Mouse (Mus musculus): ENCODE results near the gene Phospho1. TPM values are rescaled to one million over a fixed set of nuclear protein-coding genes. Genes with fewer than 3 reads are reported as not detected.

Gene Phospho1
- total and polyA plus RNA-seq, 2 experiments = 1.6 to 31.8 TPM

DNA sequence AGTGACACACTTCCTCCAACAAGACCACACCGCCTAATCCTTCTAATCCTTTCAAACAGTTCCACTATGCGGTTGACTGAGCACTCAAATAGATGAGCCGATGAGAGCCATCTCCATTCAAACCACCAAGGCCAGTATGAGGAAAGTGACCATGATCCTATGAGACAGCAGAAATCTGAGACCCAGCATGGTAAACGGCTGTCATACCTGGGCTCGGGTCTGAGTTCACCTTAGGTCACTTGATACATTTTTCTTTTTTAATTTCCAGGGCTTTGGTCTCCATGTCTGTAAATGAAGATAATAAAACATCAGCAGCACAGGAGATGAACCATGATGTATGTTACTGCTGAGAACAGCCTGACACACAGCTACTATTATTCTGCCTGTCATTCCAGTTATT lies 16.4 kb upstream of the Phospho1 start:
- Histone ChIP-seq H3K27ac (replicated peaks; ENCODE audit: insufficient read depth, low read depth, low read length) (no peak overlapping the region), H3K4me3 (ENCODE audit: insufficient read depth, low read depth, low read length) (no peak overlapping the region), H3K79me2 (ENCODE audit: control insufficient read depth, insufficient read depth, low read length) (no peaks in the 10 kb centered on the region), H3K9ac (ENCODE audit: low read depth, low read length) (no peak overlapping the region), H3K4me1 (ENCODE audit: control insufficient read depth, insufficient read depth, low read length) (no peaks in the 10 kb centered on the region), H3K36me3 (ENCODE audit: control insufficient read depth, insufficient read depth, low read length) (no peaks in the 10 kb centered on the region), H3K27me3 (ENCODE audit: control insufficient read depth, insufficient read depth, low read length) (no peaks in the 10 kb centered on the region)
- DNase-seq (ENCODE audit: extremely low read depth, low read depth, low spot score) = no peak
- TF ChIP-seq POLR2A (IDR thresholded peaks at IDR 0.05; ENCODE audit: extremely low read depth, insufficient read depth, low read length) (no peak), CTCF (IDR thresholded peaks at IDR 0.05; ENCODE audit: low read depth, low read length) (no peak)
- 97% methylated on average over 5 of the region's 5 CpGs for WGBS

GRCm38 (mm10) chr11:95808448-95809011 lies 15.8 kb upstream of the Phospho1 start:
- DNase-seq (ENCODE audit: extremely low read depth, low read depth, low spot score) = no peak
- no peak overlapping the region for H3K9ac ChIP-seq (ENCODE audit: low read depth, low read length)
- TF ChIP-seq POLR2A (IDR thresholded peaks at IDR 0.05; ENCODE audit: extremely low read depth, insufficient read depth, low read length) = no peak
- TF ChIP-seq CTCF (IDR thresholded peaks at IDR 0.05; ENCODE audit: low read depth, low read length) = no peak
- no peaks in the 10 kb centered on the region for H3K36me3 ChIP-seq (ENCODE audit: control insufficient read depth, insufficient read depth, low read length)
- WGBS = 89% methylated on average over 5 of the region's 5 CpGs
- no peaks in the 10 kb centered on the region for H3K4me1 ChIP-seq (ENCODE audit: control insufficient read depth, insufficient read depth, low read length)
- no peaks in the 10 kb centered on the region for H3K27me3 ChIP-seq (ENCODE audit: control insufficient read depth, insufficient read depth, low read length)
- no peaks in the 10 kb centered on the region for H3K79me2 ChIP-seq (ENCODE audit: control insufficient read depth, insufficient read depth, low read length)
- no peak overlapping the region for H3K4me3 ChIP-seq (ENCODE audit: insufficient read depth, low read depth, low read length)
- no peak overlapping the region for H3K27ac ChIP-seq (replicated peaks; ENCODE audit: insufficient read depth, low read depth, low read length)

GRCm38 (mm10) chr11:95809603-95810002 lies 14.7 kb upstream of the Phospho1 start:
- no peak overlapping the region for H3K9ac ChIP-seq (ENCODE audit: low read depth, low read length)
- no peaks in the 10 kb centered on the region for H3K27me3 ChIP-seq (ENCODE audit: control insufficient read depth, insufficient read depth, low read length)
- 74% methylated on average over 5 of the region's 5 CpGs for WGBS
- no peaks in the 10 kb centered on the region for H3K36me3 ChIP-seq (ENCODE audit: control insufficient read depth, insufficient read depth, low read length)
- H3K27ac ChIP-seq (replicated peaks; ENCODE audit: insufficient read depth, low read depth, low read length) = no peak overlapping the region
- TF ChIP-seq POLR2A (IDR thresholded peaks at IDR 0.05; ENCODE audit: extremely low read depth, insufficient read depth, low read length) (no peak), CTCF (IDR thresholded peaks at IDR 0.05; ENCODE audit: low read depth, low read length) (no peak)
- no peak for DNase-seq (ENCODE audit: extremely low read depth, low read depth, low spot score)
- no peaks in the 10 kb centered on the region for H3K79me2 ChIP-seq (ENCODE audit: control insufficient read depth, insufficient read depth, low read length)
- no peaks in the 10 kb centered on the region for H3K4me1 ChIP-seq (ENCODE audit: control insufficient read depth, insufficient read depth, low read length)
- H3K4me3 ChIP-seq (ENCODE audit: insufficient read depth, low read depth, low read length) = no peak overlapping the region

- 72% methylated on average over 7 of the region's 7 CpGs for WGBS
Observed at GRCm38 (mm10) chr11:95810828-95811227, 13.5 kb upstream of the Phospho1 start.

DNA sequence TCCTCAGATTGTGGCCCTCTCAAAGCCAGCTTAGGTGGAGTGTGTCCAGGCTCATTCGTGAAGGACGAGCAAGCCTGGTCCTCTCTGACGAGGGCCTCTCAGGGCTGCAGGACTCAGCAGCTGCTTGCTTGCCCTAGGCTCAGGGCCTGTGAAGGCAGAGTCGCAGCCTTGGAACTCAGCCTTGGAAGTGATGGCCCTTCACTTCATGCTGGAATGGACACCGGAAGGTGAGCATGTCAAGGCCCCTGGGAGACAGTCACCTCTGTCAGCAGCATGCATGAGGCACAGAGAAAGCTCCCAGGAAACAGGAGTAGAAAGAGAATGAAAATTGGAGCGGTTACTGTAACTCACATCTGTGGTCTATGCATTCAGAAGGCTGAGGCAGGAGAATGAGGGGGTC lies 12.6 kb upstream of the Phospho1 start:
- no peaks in the 10 kb centered on the region for H3K79me2 ChIP-seq (ENCODE audit: control insufficient read depth, insufficient read depth, low read length)
- H3K4me1 ChIP-seq (ENCODE audit: control insufficient read depth, insufficient read depth, low read length) = peaks cover 4% of the 10 kb centered on the region; the same call in 1 of the 2 replicates
- H3K27me3 ChIP-seq (ENCODE audit: control insufficient read depth, insufficient read depth, low read length) = no peaks in the 10 kb centered on the region
- WGBS = 93% methylated on average over 6 of the region's 6 CpGs
- H3K9ac ChIP-seq (ENCODE audit: low read depth, low read length) = no peak overlapping the region
- no peak overlapping the region for H3K27ac ChIP-seq (replicated peaks; ENCODE audit: insufficient read depth, low read depth, low read length)
- H3K36me3 ChIP-seq (ENCODE audit: control insufficient read depth, insufficient read depth, low read length) = no peaks in the 10 kb centered on the region
- TF ChIP-seq POLR2A (IDR thresholded peaks at IDR 0.05; ENCODE audit: extremely low read depth, insufficient read depth, low read length) (no peak), CTCF (IDR thresholded peaks at IDR 0.05; ENCODE audit: low read depth, low read length) (no peak)
- no peak for DNase-seq (ENCODE audit: extremely low read depth, low read depth, low spot score)
- no peak overlapping the region for H3K4me3 ChIP-seq (ENCODE audit: insufficient read depth, low read depth, low read length)

More at GRCm38 (mm10) chr11:95810828-95811227, 13.5 kb upstream of the Phospho1 start:
- no peak for TF ChIP-seq POLR2A (IDR thresholded peaks at IDR 0.05; ENCODE audit: extremely low read depth, insufficient read depth, low read length)
- no peak for TF ChIP-seq CTCF (IDR thresholded peaks at IDR 0.05; ENCODE audit: low read depth, low read length)
- no peak overlapping the region for H3K4me3 ChIP-seq (ENCODE audit: insufficient read depth, low read depth, low read length)
- H3K79me2 ChIP-seq (ENCODE audit: control insufficient read depth, insufficient read depth, low read length) = no peaks in the 10 kb centered on the region
- no peak overlapping the region for H3K9ac ChIP-seq (ENCODE audit: low read depth, low read length)
- DNase-seq (ENCODE audit: extremely low read depth, low read depth, low spot score) = no peak
- no peaks in the 10 kb centered on the region for H3K36me3 ChIP-seq (ENCODE audit: control insufficient read depth, insufficient read depth, low read length)
- H3K27me3 ChIP-seq (ENCODE audit: control insufficient read depth, insufficient read depth, low read length) = no peaks in the 10 kb centered on the region
- H3K4me1 ChIP-seq (ENCODE audit: control insufficient read depth, insufficient read depth, low read length) = peaks cover 4% of the 10 kb centered on the region; the same call in 1 of the 2 replicates
- H3K27ac ChIP-seq (replicated peaks; ENCODE audit: insufficient read depth, low read depth, low read length) = no peak overlapping the region

- no peaks in the 10 kb centered on the region for H3K27me3 ChIP-seq (ENCODE audit: control insufficient read depth, insufficient read depth, low read length)
- TF ChIP-seq CTCF (IDR thresholded peaks at IDR 0.05; ENCODE audit: low read depth, low read length) (no peak), POLR2A (IDR thresholded peaks at IDR 0.05; ENCODE audit: extremely low read depth, insufficient read depth, low read length) (no peak)
- 89% methylated on average over 4 of the region's 4 CpGs for WGBS
- no peak overlapping the region for H3K9ac ChIP-seq (ENCODE audit: low read depth, low read length)
- no peaks in the 10 kb centered on the region for H3K79me2 ChIP-seq (ENCODE audit: control insufficient read depth, insufficient read depth, low read length)
- peaks cover 4% of the 10 kb centered on the region; the same call in 1 of the 2 replicates for H3K4me1 ChIP-seq (ENCODE audit: control insufficient read depth, insufficient read depth, low read length)
- no peak overlapping the region for H3K27ac ChIP-seq (replicated peaks; ENCODE audit: insufficient read depth, low read depth, low read length)
- H3K4me3 ChIP-seq (ENCODE audit: insufficient read depth, low read depth, low read length) = no peak overlapping the region
- no peaks in the 10 kb centered on the region for H3K36me3 ChIP-seq (ENCODE audit: control insufficient read depth, insufficient read depth, low read length)
- DNase-seq (ENCODE audit: extremely low read depth, low read depth, low spot score) = no peak
Observed at GRCm38 (mm10) chr11:95812224-95812623, 12.1 kb upstream of the Phospho1 start.

Measured in liver, adult 2 months (tissue).